Mouse (Mus musculus): ENCODE measurements around the gene Ifi27.

DNA sequence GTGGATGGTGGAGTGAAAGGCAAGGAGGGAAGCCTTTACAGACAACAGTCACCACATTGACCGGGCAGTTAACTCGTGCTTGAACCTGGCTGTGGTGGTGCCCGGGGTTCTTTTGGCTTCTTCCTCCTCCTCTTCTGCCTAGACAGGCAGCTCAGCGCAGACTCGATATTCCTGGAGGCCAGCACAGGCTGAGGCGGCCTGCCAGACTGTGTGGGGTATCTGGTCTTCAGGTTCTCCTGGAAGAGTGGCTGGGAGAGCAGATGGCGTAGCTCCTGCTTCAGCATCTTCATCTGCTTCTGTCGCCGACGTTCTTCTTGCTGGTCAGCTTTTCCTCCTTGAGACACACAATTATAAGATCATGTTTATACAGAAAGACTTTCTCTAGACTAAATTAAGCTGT, 25.9 kb upstream of the Ifi27 start:
- TF ChIP-seq CTCF (IDR thresholded peaks at IDR 0.05; ENCODE audit: insufficient read depth, low read depth, low read length) (no peak), POLR2A (IDR thresholded peaks at IDR 0.05; ENCODE audit: insufficient read depth, low read depth, low read length) (no peak)
